Mouse (Mus musculus): ENCODE measurements around the gene Rbbp8nl. TPM values are rescaled to one million over a fixed set of nuclear protein-coding genes. Genes with fewer than 3 reads are reported as not detected.
A peak's percentile ranks its signal among the peaks of the same experiment; 100 is the strongest.

Gene Rbbp8nl
- polyA plus RNA-seq, 1 experiment from 2014 or later = 1.2 TPM

DNA sequence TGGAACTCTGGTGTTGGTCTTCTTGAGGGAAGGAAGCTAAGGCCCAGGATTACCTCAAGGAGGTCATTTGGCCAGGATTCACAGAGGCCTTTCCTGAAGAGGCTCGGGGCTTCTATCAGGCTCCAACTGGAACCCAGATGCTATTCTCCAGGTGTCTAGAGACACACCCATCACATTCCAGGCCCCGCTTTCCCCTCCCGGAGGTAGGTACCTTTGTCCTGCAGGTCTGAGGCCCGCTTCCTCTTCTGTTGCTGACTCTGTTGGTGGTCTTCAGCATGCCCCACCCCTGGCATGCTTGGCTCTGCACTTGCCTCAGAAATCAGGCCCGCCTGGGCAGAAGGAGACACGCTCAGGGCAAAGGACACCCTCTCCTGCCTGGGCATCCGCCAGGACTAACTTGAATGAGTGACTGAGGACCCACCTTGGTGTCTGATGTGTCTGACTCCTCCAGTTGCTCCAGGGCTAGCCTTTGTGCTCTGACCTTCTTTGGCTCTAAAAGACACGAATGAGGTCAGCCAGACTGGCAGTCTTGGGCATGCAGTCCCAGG lies 11.8 kb downstream of the Rbbp8nl start:
- no peak overlapping the region for H3K9ac ChIP-seq
- no peak for ATAC-seq (ENCODE audit: low FRiP score, low read depth)
- no peaks in the 10 kb centered on the region for H3K9me3 ChIP-seq
- no peak overlapping the region for H3K27ac ChIP-seq
- 0 out of 2 replicates have a peak, but pooled peaks cover 3% of the 10 kb centered on the region for H3K27me3 ChIP-seq
- peaks cover 17% of the 10 kb centered on the region; the same call in 1 of the 2 replicates for H3K4me1 ChIP-seq
- no peak overlapping the region for H3K4me3 ChIP-seq
- H3K36me3 ChIP-seq = no peaks in the 10 kb centered on the region
- WGBS = 70% methylated on average over 8 of the region's 8 CpGs
- no peak overlapping the region for H3K4me2 ChIP-seq (replicated peaks)

DNA sequence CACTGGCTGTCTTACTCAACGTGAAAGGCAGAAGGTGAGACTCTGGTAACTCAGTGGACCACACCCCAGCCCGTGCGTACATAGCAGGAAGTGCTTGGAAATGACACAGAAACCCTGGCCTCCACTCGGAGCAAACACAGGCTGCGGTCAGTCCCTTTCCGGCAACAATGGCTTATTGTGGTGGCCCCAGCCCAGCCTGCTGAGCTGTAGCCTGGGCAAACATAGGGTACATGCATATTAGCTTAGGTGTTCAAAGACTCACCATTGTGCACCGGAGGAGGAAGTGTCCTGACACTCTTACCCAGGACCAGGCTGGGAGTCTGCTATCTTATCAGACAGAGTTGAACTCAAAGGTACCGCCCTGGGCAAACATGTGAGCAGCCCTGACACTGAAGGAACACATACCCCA lies 12.8 kb downstream of the Rbbp8nl start:
- H3K27me3 ChIP-seq = 0 out of 2 replicates have a peak, but pooled peaks cover 3% of the 10 kb centered on the region
- no peak overlapping the region for H3K4me3 ChIP-seq
- peaks cover 27% of the 10 kb centered on the region for H3K4me1 ChIP-seq
- WGBS = 69% methylated on average over 8 of the region's 8 CpGs
- no peaks in the 10 kb centered on the region for H3K9me3 ChIP-seq
- no peaks in the 10 kb centered on the region for H3K36me3 ChIP-seq
- H3K4me2 ChIP-seq (replicated peaks) = no peak overlapping the region
- no peak overlapping the region for H3K27ac ChIP-seq
- no peak overlapping the region for H3K9ac ChIP-seq
- ATAC-seq (ENCODE audit: low FRiP score, low read depth) = no peak

DNA sequence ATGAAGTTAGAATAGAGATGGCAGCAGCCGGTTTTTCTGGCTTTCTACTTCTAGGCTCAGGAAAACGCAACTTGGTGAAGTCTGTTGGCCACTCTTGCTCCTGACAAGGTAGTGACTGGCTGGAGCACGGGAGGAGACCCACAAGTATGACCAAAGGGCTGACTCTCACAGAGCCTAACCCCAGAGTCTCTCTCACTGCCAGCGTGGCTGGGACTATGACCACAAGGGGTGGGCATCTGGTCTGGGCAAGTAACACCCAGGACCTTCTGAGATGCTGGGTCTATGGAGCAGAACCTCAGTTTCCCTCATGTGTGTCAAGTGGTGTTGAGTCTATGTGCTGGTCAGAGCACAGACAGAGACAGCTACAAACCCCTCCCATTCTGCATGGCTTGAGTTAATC lies 13.3 kb downstream of the Rbbp8nl start:
- no peak overlapping the region for H3K9ac ChIP-seq
- no peak for ATAC-seq (ENCODE audit: low FRiP score, low read depth)
- peak overlapping the region; percentile 34; the same call in 1 of the 2 replicates for H3K4me2 ChIP-seq (replicated peaks)
- H3K36me3 ChIP-seq = no peaks in the 10 kb centered on the region
- H3K4me1 ChIP-seq = peaks cover 31% of the 10 kb centered on the region
- H3K4me3 ChIP-seq = no peak overlapping the region
- H3K27me3 ChIP-seq = 0 out of 2 replicates have a peak, but pooled peaks cover 3% of the 10 kb centered on the region
- WGBS = 49% methylated on average over 4 of the region's 4 CpGs
- H3K9me3 ChIP-seq = no peaks in the 10 kb centered on the region
- no peak overlapping the region for H3K27ac ChIP-seq

DNA sequence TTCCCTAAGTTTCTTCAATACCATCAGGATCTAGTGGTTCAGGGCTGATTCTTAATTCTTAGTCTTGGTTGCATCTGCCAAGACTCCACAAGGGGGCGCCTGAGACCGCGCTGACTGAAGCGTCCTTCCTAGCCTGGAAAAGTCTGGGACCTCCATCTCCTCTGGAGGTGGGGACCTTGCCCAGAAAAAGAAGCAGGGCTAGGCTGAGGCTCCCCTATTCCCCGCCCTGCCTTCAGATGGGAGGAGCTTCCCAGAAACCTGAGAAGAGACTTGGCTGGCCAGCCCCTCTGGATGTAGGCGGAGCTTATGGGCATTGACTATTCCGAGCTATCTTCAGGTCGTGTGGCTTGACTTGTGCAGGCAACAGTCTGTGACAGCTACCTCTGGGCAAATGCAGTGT lies 13.8 kb downstream of the Rbbp8nl start:
- peaks cover 37% of the 10 kb centered on the region for H3K4me1 ChIP-seq
- H3K36me3 ChIP-seq = no peaks in the 10 kb centered on the region
- 0 out of 2 replicates have a peak, but pooled peaks cover 3% of the 10 kb centered on the region for H3K27me3 ChIP-seq
- no peak overlapping the region for H3K9ac ChIP-seq
- H3K4me3 ChIP-seq = no peak overlapping the region
- no peak overlapping the region for H3K27ac ChIP-seq
- no peaks in the 10 kb centered on the region for H3K9me3 ChIP-seq
- ATAC-seq (ENCODE audit: low FRiP score, low read depth) = peak; percentile 68
- under 1% methylated on average over 8 of the region's 8 CpGs for WGBS
- peak overlapping the region; percentile 34 for H3K4me2 ChIP-seq (replicated peaks)

DNA sequence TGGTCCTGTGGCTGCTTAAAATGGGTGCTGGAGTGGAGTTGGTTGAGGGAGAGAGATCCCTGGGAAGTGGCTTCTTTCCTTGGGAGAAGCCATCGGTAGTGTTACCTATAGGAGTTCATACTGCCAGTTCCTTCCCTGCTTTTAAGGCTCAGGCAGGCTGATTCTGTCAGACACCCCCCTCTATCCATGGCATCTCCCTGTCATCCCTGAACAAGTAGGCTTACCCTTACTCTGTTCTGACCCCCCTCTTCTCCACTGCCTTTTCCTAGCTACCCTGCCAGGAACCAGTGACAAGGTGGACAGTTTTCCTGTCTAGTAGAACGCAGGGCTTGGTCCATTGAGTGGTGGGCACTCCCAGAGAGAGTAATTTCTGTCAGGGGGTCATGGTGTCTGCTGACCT lies 15.2 kb downstream of the Rbbp8nl start:
- 0 out of 2 replicates have a peak, but pooled peaks cover 3% of the 10 kb centered on the region for H3K27me3 ChIP-seq
- no peak overlapping the region for H3K4me2 ChIP-seq (replicated peaks)
- 90% methylated on average over 2 of the region's 2 CpGs for WGBS
- peaks cover 9% of the 10 kb centered on the region for H3K36me3 ChIP-seq
- H3K4me3 ChIP-seq = no peak overlapping the region
- peaks cover 40% of the 10 kb centered on the region for H3K4me1 ChIP-seq
- ATAC-seq (ENCODE audit: low FRiP score, low read depth) = no peak
- no peaks in the 10 kb centered on the region for H3K9me3 ChIP-seq
- H3K9ac ChIP-seq = no peak overlapping the region
- H3K27ac ChIP-seq = no peak overlapping the region

DNA sequence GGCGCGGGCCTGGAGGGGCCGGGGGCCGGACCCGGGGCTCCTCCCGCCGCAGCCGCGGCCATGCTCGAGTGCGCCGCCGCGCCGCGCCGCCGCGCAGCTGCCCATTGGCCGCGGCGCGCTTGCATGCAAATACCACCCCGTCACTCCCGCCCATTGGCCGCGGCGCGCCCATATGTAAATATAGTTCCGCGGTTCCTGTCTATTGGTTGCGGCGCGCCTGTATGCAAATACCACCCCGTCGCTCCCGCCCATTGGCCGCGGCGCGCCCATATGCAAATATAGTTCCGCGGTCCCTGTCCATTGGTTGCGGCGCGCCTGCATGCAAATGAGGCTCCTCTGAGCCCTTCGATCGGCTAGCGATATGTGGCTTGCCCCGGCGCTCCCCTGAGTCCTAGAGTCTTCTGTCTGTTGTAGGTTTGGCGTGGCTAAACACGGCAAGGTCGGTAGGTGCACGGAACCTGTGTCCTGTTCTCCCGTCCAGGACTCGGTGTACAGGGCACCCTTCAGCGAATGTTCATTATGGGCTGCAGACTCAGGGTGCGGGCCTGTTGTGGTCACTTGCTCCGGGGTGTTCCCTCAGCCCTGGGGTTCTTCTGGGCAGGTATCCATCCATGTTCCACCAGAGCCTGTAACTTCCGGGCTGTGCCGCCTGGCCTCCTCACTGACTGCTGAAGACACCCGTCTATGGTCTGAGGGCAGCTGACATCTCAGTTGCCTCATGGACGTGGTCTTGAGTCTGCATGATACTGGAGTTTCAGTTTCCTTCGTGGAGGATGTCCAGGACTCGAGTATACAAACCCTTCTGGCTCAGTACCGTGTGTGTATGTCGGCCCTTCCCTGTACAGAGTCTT lies 16.1 kb downstream of the Rbbp8nl start, which contains the start of gene Cables2:
Gene Cables2 (minus strand): TSS at position 103 of the 851 bp plus-strand sequence.
- WGBS = 8% methylated on average over 55 of the region's 68 CpGs
- Histone ChIP-seq H3K27ac (0 out of 2 replicates have a peak within 1 kb of the TSS, but pooled peaks have one; percentile 15), H3K36me3 (peaks cover 17% of the 10 kb centered on the region), H3K4me3 (peak within 1 kb of the TSS; percentile 92), H3K9ac (peak within 1 kb of the TSS; percentile 96), H3K9me3 (no peaks in the 10 kb centered on the region), H3K4me1 (peaks cover 40% of the 10 kb centered on the region), H3K27me3 (0 out of 2 replicates have a peak, but pooled peaks cover 3% of the 10 kb centered on the region), H3K4me2 (replicated peaks) (peak within 1 kb of the TSS; percentile 89)
- peak; percentile 95 for ATAC-seq (ENCODE audit: low FRiP score, low read depth)

DNA sequence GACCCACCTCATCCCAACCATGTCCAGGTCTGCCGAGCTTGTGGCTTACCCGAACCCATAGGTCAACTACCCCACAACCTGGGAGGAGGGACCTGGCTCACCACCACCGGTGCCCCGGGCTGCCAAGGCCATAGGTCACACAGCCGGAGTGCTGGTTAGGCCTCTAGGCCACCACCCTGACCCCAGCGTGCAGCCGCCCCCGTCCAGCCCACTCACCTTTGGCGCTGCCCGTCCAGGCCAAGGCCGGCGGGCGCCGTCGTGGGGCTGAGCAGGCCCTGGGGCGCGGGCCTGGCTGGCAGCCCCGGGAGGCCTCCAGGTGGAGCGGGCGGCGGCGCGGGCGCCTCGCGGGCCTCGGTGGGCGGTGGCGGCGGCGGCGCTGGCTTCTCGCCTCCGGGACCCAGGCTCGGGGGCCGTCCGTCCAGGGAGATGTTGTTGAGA lies 16.8 kb downstream of the Rbbp8nl start:
- Histone ChIP-seq H3K27me3 (0 out of 2 replicates have a peak, but pooled peaks cover 2% of the 10 kb centered on the region), H3K36me3 (peaks cover 24% of the 10 kb centered on the region), H3K9ac (peak overlapping the region; percentile 96), H3K4me2 (replicated peaks) (peak overlapping the region; percentile 89), H3K4me1 (peaks cover 38% of the 10 kb centered on the region), H3K4me3 (peak overlapping the region; percentile 92), H3K9me3 (no peaks in the 10 kb centered on the region), H3K27ac (0 out of 2 replicates have a peak overlapping the region, but pooled peaks have one; percentile 15)
- under 1% methylated on average over 22 of the region's 37 CpGs for WGBS
- peak; percentile 25 for ATAC-seq (ENCODE audit: low FRiP score, low read depth)

DNA sequence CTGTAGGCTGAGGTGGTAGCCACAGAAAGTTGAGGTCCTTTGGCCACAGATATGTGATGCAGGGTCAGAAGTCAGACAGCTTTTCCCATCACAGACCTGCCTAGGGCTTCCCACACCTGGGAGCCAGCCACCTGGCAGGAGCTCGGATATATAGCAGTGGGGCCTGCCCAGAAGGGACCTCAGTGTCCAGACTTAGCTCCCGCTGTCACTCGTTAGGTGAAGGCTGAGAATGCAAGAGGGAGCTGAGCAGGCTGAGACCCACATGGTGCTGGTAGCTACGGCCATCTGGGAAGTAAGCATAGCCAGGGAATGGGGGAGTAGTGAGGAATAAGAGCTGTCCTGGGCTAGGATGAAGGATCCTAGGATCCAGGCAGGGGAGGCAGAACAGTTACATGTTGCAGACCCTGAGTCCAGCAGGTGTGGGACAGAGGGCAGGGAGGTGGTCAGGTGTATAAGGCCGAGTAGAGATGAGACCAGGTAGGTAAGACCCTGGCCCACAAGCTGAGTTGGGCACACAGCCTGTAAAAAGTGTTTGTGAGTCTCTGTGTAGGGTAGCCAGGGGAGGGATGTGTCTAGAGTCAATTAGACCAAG lies 17.8 kb downstream of the Rbbp8nl start:
- 66% methylated on average over 5 of the region's 5 CpGs for WGBS
- H3K4me1 ChIP-seq = peaks cover 35% of the 10 kb centered on the region
- peak overlapping the region; percentile 92 for H3K4me3 ChIP-seq
- H3K27me3 ChIP-seq = no peaks in the 10 kb centered on the region
- no peak overlapping the region for H3K27ac ChIP-seq
- H3K4me2 ChIP-seq (replicated peaks) = peak overlapping the region; percentile 89
- H3K9me3 ChIP-seq = no peaks in the 10 kb centered on the region
- H3K9ac ChIP-seq = peak overlapping the region; percentile 96
- no peak for ATAC-seq (ENCODE audit: low FRiP score, low read depth)
- H3K36me3 ChIP-seq = peaks cover 34% of the 10 kb centered on the region

DNA sequence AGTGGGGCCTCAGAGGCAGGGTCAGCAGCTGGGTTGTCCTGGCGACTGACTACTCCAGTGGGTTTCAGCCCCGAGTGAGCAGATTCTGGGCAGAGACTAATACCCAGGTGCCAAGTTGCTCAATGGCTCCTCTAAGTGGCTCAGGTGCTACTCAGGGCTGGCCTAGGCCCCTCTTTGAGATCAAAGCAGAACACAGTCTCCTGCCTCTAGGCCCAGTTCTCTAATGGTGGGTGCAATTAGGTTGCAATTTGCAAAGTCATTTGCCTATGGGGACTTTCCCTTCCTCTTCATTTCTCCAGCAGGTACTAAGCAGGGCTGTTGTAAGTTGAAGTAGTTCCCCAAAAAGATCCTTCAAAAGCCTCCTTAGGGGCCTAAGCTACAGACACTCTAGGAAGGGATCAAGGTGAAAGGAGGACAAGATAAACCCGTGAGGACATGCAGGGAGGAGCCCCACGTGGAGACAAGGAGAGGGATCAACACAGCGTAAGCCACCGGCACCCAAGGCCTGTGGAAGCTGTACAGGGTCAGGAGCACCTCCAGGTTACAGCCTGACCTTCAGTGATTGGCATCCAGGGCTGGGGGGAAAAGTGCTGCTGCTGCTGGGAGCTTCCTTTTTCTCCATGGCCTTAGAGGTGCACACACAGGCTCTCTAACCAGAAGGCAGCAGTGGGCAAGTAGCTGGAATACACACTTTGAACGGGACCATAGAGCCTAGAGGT lies 19.0 kb downstream of the Rbbp8nl start:
- Histone ChIP-seq H3K4me1 (peaks cover 26% of the 10 kb centered on the region), H3K4me3 (no peak overlapping the region), H3K9me3 (no peaks in the 10 kb centered on the region), H3K9ac (peak overlapping the region; percentile 96; the same call in 1 of the 2 replicates), H3K4me2 (replicated peaks) (no peak overlapping the region), H3K36me3 (peaks cover 45% of the 10 kb centered on the region), H3K27me3 (no peaks in the 10 kb centered on the region), H3K27ac (no peak overlapping the region)
- 55% methylated on average over 7 of the region's 7 CpGs for WGBS
- ATAC-seq (ENCODE audit: low FRiP score, low read depth) = no peak

DNA sequence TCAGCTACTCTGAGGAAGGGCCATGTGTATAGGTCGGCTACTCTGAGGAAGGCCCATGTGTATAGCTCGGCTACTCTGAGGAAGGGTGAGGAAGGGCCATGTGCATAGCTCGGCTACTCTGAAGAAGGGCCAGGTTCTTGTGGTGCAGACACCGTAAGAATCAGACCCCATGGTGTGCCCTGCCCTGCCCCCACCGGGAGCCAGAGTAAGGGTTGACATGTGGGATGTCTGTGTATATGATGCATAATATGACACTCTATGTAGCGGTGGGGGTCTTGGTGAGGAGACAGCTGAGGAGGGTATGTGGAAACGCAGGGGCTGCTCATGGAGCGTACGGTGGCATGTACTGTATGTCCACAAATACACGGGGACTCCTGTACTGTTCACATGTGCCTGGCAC lies 20.4 kb downstream of the Rbbp8nl start:
- H3K9ac ChIP-seq = no peak overlapping the region
- H3K9me3 ChIP-seq = no peaks in the 10 kb centered on the region
- peaks cover 54% of the 10 kb centered on the region for H3K36me3 ChIP-seq
- H3K4me2 ChIP-seq (replicated peaks) = no peak overlapping the region
- H3K4me1 ChIP-seq = peaks cover 26% of the 10 kb centered on the region
- no peak for ATAC-seq (ENCODE audit: low FRiP score, low read depth)
- no peak overlapping the region for H3K27ac ChIP-seq
- WGBS = 90% methylated on average over 10 of the region's 10 CpGs
- H3K27me3 ChIP-seq = no peaks in the 10 kb centered on the region
- no peak overlapping the region for H3K4me3 ChIP-seq

DNA sequence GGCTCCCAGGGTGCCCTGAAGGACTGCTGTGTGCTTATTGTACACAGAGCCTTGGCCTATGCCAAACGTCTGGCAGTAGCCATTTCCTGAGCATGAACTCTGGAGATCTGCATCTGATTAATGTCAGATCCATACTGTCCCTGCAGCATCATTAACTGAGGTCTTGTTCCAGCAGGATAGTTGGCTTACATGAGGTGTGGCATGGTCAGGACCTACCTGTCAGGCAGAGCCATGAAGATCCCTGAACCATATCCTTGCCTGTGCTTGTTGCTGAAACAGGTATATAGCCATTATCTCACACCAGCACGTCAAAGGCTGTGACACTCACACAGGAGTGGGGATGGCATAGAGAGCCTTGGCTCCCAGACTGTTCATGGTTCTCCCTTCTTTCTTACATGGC lies 21.7 kb downstream of the Rbbp8nl start:
- H3K4me1 ChIP-seq = peaks cover 23% of the 10 kb centered on the region
- no peaks in the 10 kb centered on the region for H3K9me3 ChIP-seq
- no peak for ATAC-seq (ENCODE audit: low FRiP score, low read depth)
- no peak overlapping the region for H3K27ac ChIP-seq
- H3K4me3 ChIP-seq = no peak overlapping the region
- no peaks in the 10 kb centered on the region for H3K27me3 ChIP-seq
- no peak overlapping the region for H3K4me2 ChIP-seq (replicated peaks)
- 61% methylated on average over 2 of the region's 2 CpGs for WGBS
- H3K9ac ChIP-seq = no peak overlapping the region
- peaks cover 68% of the 10 kb centered on the region for H3K36me3 ChIP-seq
